Mouse (Mus musculus) heart, postnatal 25 days (tissue): ENCODE measurements around the gene Sepsecs. TPM values are rescaled to one million over a fixed set of nuclear protein-coding genes. Genes with fewer than 3 reads are reported as not detected.
"Not testable (repeated sequence)": the region's sequence is repeated elsewhere in the genome, so short reads cannot be mapped to it uniquely, and the experiment has no call there.

ENCODE experiments used
- DNase-seq: peaks from one replicate; pipeline ENCODE4 v3.0.0; 2022; ENCODE audit warnings: low spot score
- intact Hi-C: fragments of 180-260 bp; cut with DNase I; formaldehyde crosslinking; loops from one replicate; pipeline ENCODE4 v1.15.1; 2025
- total RNA-seq, 2 experiments: library from RNA; stranded (reverse); gene quantifications; 2 replicates each; pipeline ENCODE4 v1.2.3; 2021

The Sepsecs gene
- total RNA-seq, result 1 to 10 TPM; 6.0 to 7.8 TPM

GRCm38 (mm10) chr5:52669426-52670191 lies at the start of gene Sepsecs:
Gene Sepsecs (minus strand): TSS chr5:52669708.
- intact Hi-C loops, result loop anchor here (2.0 to 10.0 kb wide), 3 partner anchors 113 to 598 kb away; partner anchors contain the start of gene Smim20

GRCm38 (mm10) chr5:52716742-52717448 lies 47.4 kb upstream of the Sepsecs start:
- intact Hi-C loops, result no loop called here
- no peak for DNase-seq

More at GRCm38 (mm10) chr5:52669426-52670191, at the start of gene Sepsecs:
- peak; percentile 81 for DNase-seq

- intact Hi-C loops, result no loop called here
- no peak for DNase-seq
These were observed 43.2 kb upstream of the Sepsecs start for GRCm38 (mm10) chr5:52712704-52713103.

- intact Hi-C loops, result no loop called here
These were observed 35.1 kb upstream of the Sepsecs start for GRCm38 (mm10) chr5:52704562-52704961.

GRCm38 (mm10) chr5:52697882-52698440 lies 28.5 kb upstream of the Sepsecs start:
- DNase-seq, intact Hi-C loops: not testable (repeated sequence)

More at GRCm38 (mm10) chr5:52704562-52704961, 35.1 kb upstream of the Sepsecs start:
- no peak for DNase-seq

- DNase-seq, result no peak
These were observed 27.8 kb upstream of the Sepsecs start for GRCm38 (mm10) chr5:52697291-52697690.

GRCm38 (mm10) chr5:52687741-52688455 lies 18.4 kb upstream of the Sepsecs start:
- DNase-seq, result no peak
- intact Hi-C loops, result no loop called here

More at GRCm38 (mm10) chr5:52697291-52697690, 27.8 kb upstream of the Sepsecs start:
- intact Hi-C loops, result no loop called here

- intact Hi-C loops, result no loop called here
- DNase-seq, result no peak
These were observed 11.6 kb upstream of the Sepsecs start for GRCm38 (mm10) chr5:52681111-52681510.

- DNase-seq, result no peak
- intact Hi-C loops, result no loop called here
These were observed 10.7 kb upstream of the Sepsecs start for GRCm38 (mm10) chr5:52680191-52680590.

GRCm38 (mm10) chr5:52678498-52679070 lies 9.1 kb upstream of the Sepsecs start:
- intact Hi-C loops, result no loop called here
- no peak for DNase-seq

GRCm38 (mm10) chr5:52677126-52677525 lies 7.6 kb upstream of the Sepsecs start:
- DNase-seq, result no peak
- intact Hi-C loops, result no loop called here

- no peak for DNase-seq
- intact Hi-C loops, result loop anchor here (5.0 kb wide), 1 partner anchor 593 kb away; the partner anchor contains the start of gene Smim20
These were observed 5.0 kb upstream of the Sepsecs start for GRCm38 (mm10) chr5:52674384-52675069.

GRCm38 (mm10) chr5:52673341-52673740 lies 3.8 kb upstream of the Sepsecs start:
- intact Hi-C loops, result loop anchor here (5.0 kb wide), 1 partner anchor 594 kb away; the partner anchor contains the start of gene Smim20

GRCm38 (mm10) chr5:52670745-52671144 lies 1.2 kb upstream of the Sepsecs start:
- DNase-seq, result no peak
- intact Hi-C loops, result loop anchor here (5.0 kb wide), 1 partner anchor 597 kb away; the partner anchor contains the start of gene Smim20

More at GRCm38 (mm10) chr5:52673341-52673740, 3.8 kb upstream of the Sepsecs start:
- no peak for DNase-seq

- intact Hi-C loops, result loop anchor here (10.0 kb wide), 1 partner anchor 148 kb away; no protein-coding TSS in a partner anchor
- no peak for DNase-seq
These were observed 2.7 kb downstream of the Sepsecs start for GRCm38 (mm10) chr5:52666766-52667165.

GRCm38 (mm10) chr5:52657957-52658356 lies 11.6 kb downstream of the Sepsecs start:
- intact Hi-C loops, result no loop called here

GRCm38 (mm10) chr5:52657336-52657735 lies 12.2 kb downstream of the Sepsecs start:
- DNase-seq, result no peak
- intact Hi-C loops, result no loop called here

More at GRCm38 (mm10) chr5:52657957-52658356, 11.6 kb downstream of the Sepsecs start:
- DNase-seq, result no peak

- intact Hi-C loops, result no loop called here
- no peak for DNase-seq
These were observed 13.5 kb downstream of the Sepsecs start for GRCm38 (mm10) chr5:52655992-52656391.

- intact Hi-C loops, result no loop called here
- no peak for DNase-seq
These were observed 14.5 kb downstream of the Sepsecs start for GRCm38 (mm10) chr5:52654961-52655360.
